Mouse (Mus musculus) T-cell, adult 2 months (primary cell): ENCODE measurements around the gene Atp6ap2.
"Not testable (repeated sequence)": the region's sequence is repeated elsewhere in the genome, so short reads cannot be mapped to it uniquely, and the experiment has no call there.

Experiments
- DNase-seq: peaks from one replicate; pipeline ENCODE4 v3.0.0; 2022; ENCODE audit warnings: low spot score

Atp6ap2 gene

GRCm38 (mm10) chrX:12587192-12587957 lies at the start of gene Atp6ap2:
TSS of gene Atp6ap2 (plus strand) at chrX:12587801.
- peak; percentile 96 for DNase-seq

DNA sequence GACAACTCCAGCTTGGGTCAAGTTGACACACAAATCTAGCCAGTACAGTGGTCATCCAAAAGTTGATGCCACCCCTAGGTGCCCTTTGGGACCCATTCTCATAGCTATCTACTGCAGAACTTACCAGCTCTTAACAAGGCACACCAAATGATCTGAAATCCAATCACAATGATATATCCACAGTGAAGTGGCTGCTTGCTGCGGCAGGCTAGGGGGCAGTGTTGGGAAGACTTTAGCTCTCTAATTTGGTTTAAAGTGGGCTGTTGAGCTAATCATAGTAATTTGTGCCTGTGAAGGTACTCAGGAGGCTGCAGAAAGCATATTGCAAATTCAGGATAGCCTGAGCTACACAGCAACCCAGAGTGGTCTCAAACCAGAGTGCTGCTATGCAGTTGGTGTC lies 43.2 kb upstream of the Atp6ap2 start:
- DNase-seq: no peak

DNA sequence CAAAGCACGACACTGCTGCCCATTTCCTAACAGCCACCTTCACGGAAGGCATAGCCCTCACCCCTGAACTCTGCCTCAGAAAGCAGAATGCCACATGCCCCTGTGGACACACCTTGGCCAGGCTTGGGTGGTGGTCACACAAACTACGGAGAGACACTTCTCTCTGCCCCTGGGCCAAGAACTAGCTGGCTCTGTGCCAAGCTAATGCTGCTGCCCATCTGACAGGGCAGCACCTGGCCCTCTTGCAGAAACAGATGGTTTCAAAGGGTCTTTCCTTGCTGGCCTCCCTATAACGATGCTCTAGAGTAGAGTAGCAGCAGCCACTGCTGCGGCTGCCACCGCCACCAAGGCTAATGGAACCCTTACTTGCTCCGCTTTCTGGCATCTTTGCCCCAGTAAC lies 30.5 kb upstream of the Atp6ap2 start:
- no peak for DNase-seq

DNA sequence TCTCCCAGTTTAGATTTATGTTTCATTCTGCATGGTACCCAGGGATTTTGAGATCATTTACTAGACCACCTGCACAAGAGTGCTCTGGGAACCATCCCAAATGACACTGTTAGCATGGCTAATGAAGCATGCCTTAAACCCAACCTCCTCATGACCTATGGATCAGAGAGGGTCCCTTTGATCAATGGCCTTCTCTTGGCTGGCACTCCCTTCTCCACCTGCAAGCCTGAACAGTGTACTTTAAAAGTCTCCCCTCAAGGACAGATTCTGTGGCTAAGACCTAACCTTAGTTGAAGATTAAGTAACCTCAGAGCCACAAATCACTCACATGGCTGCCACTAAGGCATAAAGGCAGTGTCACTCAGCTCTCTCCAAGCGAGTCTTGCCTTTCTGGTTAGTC lies 16.2 kb upstream of the Atp6ap2 start:
- DNase-seq: no peak

DNA sequence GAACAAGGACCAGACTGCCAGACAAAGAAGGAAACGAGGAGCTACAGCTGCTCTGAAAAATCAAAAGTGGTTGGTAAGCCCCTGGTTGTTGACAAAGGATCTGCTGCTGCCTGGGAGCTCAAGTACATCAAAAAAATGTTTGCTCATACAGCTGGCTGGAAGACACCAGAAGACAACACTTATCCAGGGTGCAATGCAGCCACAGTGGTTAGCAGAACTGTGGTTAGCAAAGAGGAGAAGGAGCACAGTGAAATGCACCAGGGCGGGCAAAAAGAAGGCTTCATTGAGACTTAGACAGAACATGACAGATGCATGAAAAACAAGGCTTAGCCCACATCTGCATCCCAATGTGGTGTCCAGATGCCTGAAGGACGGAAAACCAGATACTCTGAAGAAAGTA lies 9.7 kb upstream of the Atp6ap2 start:
- no peak for DNase-seq

- DNase-seq: no peak
Observed at GRCm38 (mm10) chrX:12578339-12578868, 9.2 kb upstream of the Atp6ap2 start.

DNA sequence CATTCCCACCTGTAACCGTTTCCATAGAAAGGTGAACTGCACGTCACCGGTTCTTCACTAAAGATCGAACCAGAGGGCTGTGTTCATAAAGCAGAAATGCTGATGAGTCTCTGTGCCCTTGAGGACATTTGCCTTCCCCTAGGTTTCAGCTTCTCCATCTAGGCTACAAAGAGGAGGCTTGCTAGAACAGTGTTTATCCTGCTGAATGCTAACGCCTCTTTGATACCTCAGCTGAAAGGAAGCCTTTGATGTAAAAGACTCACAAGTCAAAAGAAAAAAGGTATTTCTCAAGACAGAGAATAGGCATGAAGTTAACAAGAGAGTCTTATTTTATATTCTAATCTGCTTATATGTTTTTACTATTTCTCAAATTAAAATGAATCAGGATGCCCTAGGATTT lies 4.3 kb upstream of the Atp6ap2 start:
- peak; percentile 18 for DNase-seq

DNA sequence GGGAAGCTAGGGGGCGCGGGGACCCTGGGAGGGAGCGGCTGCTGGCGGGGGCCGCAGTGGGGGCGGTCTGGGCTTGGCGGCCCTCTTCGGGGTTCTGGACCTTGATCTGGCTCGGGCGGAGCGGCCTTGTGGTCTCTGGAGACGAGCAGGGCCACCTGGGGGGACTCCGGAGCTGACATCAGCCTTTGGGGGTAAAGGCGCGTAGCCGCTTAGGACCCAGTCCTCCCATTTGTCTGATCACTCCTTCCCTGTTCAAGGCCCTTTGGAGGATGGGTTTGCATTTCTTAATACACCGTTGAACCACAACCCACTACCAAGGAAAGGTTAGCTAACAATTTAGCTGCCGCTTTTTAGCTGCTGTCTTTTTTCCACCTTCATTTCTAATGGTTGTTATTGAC lies 356 bp downstream of the Atp6ap2 start:
- no peak for DNase-seq

GRCm38 (mm10) chrX:12591401-12591943 lies 3.9 kb downstream of the Atp6ap2 start:
- DNase-seq: no peak

DNA sequence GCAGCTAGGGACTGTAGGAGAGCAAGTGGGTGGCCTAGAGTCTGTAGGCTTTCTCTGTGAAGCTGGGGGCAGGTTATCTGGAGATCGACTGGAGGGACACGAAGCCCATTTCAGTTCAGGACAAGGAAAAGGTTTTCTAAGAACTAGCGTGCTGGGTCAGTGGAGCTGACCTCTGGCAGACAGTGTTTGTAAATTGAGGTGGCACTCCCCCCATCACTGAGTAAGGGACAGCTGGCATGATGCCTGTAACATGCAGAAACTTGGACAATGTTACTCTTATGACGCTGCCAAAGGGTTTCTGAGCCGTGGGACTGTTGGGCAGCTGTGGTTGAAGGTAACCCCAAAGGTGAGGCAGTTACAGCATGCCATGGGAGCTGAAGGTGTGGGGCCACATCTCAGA lies 4.4 kb downstream of the Atp6ap2 start:
- DNase-seq: no peak

DNA sequence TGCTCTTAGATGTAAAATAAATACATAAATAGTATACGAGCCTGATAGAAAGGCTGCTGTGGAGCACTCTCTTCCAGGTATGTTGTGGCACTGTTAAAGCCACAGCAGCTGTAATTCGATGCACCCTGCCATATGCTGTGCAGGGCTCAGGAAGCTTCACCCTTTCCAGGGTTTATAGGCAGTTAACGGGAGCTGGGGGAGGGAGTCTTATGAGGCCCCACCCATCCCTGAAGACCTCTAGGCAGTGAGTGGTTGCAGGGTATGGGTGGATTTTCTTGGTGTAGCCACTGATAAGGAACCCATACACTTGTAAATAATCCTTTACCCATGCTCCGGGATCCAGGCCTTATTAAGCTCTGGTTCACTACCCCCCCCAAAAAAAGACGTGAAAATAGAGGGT lies 6.2 kb downstream of the Atp6ap2 start:
- DNase-seq: no peak

- DNase-seq: not testable (repeated sequence)
Observed at GRCm38 (mm10) chrX:12610541-12610940, 22.9 kb downstream of the Atp6ap2 start.

DNA sequence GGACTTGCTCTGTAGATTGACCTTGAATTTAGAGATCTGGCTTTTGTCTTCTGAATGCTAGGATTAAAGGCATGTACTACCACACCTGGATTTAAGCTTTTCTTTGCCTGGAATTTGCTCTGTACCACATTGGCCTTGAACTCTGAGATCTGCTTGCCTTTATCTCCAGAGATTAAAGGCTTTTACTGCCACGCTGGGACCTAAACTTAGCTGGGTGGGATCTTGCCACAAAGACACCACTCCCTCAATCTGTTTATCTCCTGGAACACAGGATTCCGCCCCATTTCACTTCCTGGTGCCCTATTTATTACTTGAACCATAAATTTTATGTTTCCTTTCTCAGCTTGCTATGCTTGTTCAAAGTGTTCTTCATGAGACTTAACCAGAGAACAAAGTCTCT lies 23.6 kb downstream of the Atp6ap2 start:
- no peak for DNase-seq

DNA sequence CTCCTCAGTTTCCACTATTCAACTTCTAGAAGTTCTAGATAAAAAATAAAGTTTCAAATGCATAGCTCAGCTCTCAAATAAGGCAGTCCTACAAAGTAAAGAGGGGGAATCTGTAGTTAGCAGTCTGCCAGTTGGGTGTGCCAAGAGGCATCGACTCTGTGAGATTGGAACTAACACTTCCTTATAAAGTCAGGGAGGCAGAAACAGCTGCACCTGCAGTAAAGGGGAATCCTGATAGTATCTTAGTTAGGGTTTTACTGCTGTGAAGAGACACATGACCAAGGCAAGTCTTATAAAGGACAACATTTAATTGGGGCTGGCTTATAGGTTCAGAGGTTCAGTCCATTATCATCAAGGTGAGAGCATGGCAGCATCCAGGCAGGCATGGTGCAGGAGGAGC lies 24.8 kb downstream of the Atp6ap2 start:
- not testable (repeated sequence) for DNase-seq

DNA sequence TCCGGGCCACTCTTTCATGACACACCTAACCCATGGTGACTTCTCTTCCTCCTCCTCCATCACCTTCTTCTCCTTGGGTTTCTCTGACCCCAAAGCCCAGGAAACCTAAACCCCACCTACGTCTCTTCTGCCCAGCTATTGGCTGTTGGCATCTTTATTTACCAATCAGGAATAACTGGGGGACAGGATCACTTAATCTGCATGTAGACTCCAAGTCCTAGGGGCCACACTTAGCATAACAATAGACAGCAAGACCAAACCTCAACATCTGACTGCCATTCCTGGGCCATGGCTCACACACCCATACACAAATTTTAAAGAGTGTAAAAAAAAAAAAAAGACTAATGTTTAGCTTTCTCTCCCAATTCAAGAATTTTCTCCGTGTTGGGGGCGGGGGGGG lies 37.5 kb downstream of the Atp6ap2 start:
- no peak for DNase-seq

DNA sequence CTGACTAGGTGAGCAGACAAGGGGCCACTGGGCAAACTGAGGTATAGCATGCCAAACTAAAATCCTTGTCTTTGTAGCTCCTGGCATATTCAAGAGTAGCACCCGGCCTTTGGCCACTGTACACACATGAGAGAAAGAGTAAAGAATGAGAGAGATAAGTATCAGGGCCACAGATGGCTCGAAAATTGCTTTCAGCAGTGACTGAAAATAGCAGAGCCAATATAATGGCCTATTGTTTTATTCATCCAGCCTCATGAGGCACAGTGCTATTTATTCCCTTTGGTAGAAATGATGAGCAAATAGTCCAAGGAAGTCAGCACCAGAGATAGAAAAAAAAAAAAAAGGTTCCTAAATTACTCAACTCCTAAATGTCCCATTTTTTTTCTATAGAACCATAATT lies 57.4 kb downstream of the Atp6ap2 start:
- DNase-seq: no peak

GRCm38 (mm10) chrX:12645531-12646304 lies 58.1 kb downstream of the Atp6ap2 start:
- DNase-seq: no peak

- no peak for DNase-seq
Observed at GRCm38 (mm10) chrX:12651906-12652305, 64.3 kb downstream of the Atp6ap2 start.

DNA sequence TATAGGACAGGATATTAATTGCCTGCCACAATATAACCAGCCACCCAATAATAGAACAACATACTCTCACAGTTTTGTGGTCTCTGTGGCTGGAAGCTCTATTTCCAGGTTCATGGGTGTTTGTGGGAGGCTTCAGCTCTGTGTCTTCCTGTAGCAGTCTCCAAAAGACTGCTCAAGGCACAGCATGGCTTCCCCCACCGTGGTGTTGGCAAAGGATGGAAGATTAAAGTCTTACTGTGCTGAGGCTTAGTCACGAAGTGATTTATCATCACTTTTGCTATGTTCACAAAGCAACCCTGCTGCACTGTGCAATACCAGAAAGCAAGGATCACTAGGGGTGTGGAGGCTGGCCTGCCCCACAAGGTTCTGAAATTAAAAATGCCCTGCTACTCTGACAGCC lies 66.3 kb downstream of the Atp6ap2 start:
- DNase-seq: no peak
